Mouse (Mus musculus): Measurements from ENCODE around the gene Trp73.

The Trp73 gene

DNA sequence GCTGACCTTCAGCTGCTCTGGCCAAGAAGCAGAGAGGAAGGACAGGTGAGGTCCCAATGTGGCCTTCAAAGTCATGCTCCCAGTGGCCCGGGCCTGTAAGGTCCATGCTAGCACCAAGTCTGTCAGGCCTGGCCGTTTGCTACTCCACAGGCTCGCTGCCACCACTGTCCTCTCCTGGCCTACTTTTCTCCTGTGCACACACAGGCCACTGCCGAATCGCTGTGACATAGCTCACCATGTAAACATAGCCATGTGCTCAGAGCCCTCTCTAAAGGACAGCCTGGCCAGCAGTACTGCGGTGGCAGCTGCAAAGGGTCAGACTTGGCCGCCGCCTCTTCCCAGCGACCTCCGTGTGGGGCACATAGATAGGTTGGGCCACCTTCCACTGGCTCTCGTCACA, 14.1 kb upstream of the Trp73 start:
- in situ Hi-C loops (cut with MboI; ENCODE audit: unreplicated experiment in 2 of 2) = loop anchor here (5.0 to 25.0 kb wide), 5 partner anchors 913 to 1967 kb away; partner anchors contain the start of genes Faap20 (in 2 of the 2), Acot7 (in 1 of the 2), Nadk (in 1 of the 2) and Pex10 (in 1 of the 2)

DNA sequence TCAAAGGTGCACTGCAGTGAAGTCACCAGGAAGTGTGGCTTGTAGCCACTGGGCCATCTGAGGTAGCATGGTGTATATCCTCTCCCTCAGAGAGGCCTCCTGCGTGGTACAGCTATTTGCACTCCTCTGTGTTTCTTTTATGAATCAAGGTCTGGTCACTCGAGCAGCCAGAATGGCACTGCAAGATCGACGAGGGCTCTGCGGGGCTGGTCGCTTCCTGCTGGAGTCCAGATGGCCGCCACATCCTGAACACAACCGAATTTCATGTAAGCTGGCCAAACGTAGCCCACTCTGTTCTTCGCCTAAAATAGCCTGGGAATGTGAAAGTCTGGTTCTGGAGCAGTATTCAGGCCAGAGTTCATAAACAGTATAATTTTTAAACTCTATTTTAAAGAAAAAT, 6.3 kb upstream of the Trp73 start:
- in situ Hi-C loops (cut with MboI; ENCODE audit: unreplicated experiment in 2 of 2) = loop anchor here (10.0 to 25.0 kb wide), 2 partner anchors 1791 to 1972 kb away; partner anchors contain the start of genes Acot7 (in 1 of the 2) and Ube2j2 (in 1 of the 2)

DNA sequence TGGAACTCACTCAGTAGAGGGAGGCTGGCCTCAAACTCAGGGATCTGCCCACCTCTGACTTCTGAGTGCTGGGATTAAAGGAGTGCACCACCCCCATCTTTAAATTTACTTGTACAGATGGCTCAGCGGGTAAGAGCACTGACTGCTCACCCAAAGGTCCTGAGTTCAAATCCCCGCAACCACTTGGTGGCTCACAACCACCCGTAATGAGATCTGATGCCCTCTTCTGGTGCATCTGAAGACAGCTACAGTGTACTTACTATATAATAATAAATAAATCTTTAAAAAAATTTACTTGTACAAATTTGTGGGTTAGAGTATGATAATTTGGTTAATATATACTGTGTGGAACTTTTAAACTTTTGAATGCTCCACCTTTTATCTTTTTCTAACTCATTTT, 4.7 kb upstream of the Trp73 start:
- in situ Hi-C loops (cut with MboI; ENCODE audit: unreplicated experiment in 2 of 2) = loop anchor here (10.0 to 25.0 kb wide), 2 partner anchors 1793 to 1970 kb away; partner anchors contain the start of genes Acot7 (in 1 of the 2) and Ube2j2 (in 1 of the 2)

DNA sequence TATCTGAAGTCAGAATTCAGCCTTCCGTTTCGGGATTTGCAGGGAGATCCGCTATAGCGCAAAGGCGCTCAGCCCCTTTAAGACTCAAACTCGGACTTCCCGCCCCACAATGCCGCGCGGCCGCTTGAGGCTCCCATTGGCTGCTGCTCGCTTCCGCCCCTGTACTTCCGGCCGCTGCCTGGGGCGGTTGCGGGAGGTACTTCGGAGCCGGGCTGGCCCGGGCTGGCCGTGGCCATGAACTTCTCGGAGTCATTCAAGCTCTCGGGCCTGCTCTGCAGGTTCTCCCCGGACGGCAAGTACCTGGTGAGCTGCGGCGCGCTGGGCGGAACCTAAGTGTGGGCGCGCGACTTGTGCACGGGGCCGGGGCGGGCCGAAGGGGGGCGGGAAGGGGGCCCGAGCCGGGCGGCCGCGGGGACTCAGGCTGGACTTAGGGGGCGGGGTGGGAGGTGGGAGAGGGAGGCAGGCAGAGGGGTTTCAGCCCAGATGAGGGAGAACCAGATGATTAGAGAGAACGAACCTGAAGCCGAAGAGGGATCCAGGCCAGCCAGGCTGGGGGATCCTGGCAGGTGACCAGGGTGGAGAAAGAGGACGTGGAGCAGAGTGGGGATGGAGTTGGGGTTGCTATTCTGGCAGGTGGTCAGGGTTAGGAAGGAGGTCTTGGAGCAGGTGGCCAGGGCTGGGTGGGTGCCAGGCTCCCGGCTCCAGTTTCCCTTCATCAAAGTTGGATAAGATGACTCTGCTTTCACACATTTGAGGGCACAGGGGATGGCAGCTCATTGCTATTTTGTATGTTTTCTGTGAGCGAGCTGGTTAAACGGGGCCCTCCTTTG, 2.4 kb upstream of the Trp73 start, which contains the start of gene Wrap73:
Gene Wrap73 (plus strand): TSS at position 162 of the 830 bp plus-strand sequence.
- in situ Hi-C loops (cut with MboI; ENCODE audit: unreplicated experiment in 2 of 2) = loop anchor here (10.0 to 25.0 kb wide), 2 partner anchors 1795 to 1968 kb away; partner anchors contain the start of genes Acot7 (in 1 of the 2) and Ube2j2 (in 1 of the 2)

DNA sequence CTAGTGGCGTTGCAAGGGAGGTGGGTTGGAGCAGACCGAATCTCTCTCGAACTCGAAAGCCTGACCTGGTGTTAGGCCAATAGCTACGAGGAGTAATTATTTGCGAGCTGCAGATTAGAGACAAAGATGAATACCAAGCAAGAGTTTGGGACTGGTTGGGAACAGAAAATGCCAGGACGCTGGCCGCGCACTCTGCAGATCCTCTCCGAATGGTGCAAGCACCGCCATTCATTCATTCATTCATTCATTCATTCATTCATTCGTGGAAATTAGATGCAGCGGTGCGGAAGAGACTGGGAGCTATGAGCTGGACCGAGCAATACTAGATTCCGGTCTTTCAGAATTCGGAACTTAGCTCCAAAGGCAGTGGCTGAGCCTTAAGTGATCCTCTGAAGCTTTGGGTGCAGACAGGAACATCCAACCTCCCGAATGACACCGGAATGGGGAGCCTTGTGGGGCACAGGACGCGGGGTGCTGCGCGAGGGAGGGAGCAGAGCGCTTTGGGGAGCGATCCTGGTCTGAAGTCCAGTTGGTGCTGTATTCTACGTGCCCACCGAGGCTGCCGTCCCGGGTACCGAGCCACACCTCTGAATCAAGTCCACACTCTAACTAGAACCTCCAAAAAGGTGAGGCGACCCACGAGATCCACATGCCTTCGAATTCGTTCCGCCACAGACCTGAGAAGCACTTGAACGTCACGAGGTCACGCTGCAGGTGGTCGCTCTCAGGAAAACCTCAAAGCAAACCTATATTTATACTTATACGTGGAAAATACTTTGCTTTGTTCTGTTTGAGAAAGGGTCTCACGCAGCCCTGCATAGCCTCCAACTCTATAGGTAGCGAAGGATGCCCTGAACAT, 1.2 kb upstream of the Trp73 start:
- in situ Hi-C loops (cut with MboI; ENCODE audit: unreplicated experiment in 2 of 2) = loop anchor here (10.0 to 25.0 kb wide), 2 partner anchors 1796 to 1966 kb away; partner anchors contain the start of genes Acot7 (in 1 of the 2) and Ube2j2 (in 1 of the 2)

DNA sequence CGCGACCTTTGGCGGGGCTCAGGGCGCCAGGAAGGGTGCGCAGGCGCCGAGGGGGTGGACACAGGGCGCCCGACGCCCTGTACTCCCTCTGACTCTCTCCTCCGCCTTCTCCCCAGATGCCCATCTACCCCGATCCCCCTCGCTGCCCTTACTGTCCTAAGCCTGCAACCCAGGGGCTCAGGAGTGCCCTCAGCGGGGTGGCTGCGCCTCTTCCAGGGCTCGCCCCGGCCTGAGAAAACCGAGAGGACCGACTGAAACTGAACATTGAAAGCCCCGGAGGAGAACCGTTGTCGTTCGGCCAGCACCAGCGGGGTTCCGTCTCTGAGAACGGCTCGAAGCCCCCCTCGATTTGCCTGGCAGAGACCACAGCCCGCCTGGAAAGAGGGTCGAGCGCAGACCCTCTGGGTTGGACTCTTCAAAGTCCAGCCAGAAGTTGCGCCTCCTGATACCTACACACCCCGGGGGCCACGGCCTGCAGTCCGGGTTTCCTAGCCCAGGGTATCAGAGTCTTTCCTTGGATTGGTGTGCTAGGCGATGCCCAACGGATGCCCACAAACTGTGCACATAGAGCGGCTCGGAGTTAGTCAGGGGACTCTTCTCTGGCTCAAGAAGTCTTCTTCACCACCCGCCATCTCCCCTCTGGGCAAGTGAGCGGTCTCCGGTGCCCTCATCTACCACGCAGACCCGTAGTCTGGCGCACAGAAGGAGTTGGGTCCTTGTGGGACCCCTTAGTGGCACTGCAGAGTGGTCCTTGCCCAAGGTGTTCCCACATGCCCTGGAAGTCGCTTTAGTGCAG, 403 bp upstream of the Trp73 start:
- in situ Hi-C loops (cut with MboI; ENCODE audit: unreplicated experiment in 2 of 2) = loop anchor here (10.0 to 25.0 kb wide), 2 partner anchors 1797 to 1966 kb away; partner anchors contain the start of genes Acot7 (in 1 of the 2) and Ube2j2 (in 1 of the 2)

DNA sequence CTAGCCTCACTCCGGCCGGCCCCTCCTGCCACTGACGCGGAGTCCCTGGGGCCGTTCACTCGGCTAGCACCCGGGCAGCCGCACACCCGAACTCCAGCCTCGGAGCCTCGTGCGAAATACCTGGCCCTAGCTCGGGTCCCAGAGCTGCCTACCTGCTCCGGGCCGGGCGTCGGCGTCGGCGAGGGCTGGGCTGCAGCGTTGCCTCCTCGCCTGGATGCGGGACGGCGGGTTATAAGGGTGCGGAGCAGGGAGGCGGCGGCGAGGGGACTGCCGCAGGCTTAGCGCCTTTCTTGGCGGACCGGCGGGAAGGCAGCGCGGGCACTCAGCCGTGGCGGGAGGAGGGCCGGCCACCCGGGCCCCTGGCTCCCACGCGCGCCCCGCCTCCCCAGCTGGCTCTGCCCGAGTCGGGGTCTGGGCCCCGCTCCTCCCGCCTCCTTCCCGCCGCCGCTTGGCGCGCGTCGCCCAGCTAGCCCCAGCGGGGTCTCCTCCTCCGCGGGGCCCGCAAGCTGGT, 282 bp downstream of the Trp73 start:
- in situ Hi-C loops (cut with MboI; ENCODE audit: unreplicated experiment in 2 of 2) = loop anchor here (10.0 to 25.0 kb wide), 2 partner anchors 1798 to 1965 kb away; partner anchors contain the start of genes Acot7 (in 1 of the 2) and Ube2j2 (in 1 of the 2)

DNA sequence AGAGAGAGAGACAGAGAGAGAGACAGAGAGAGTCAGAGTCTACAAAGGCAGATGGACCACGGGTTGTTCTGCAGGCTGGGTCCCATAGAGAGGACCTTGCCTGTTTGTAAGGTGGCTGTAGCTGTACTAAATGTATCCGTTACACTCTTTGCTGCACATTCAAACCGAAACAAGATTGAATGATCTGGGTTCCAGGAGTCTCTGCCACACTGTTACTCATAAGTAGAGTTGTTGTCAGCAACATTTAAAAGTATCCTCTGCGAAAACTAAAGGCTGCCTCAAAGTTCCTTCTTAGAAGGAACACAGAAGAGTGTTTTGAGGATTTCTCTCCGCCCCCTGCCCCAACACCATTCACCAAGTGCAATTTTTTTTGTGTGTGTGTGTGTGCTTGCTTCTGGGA, 2.9 kb downstream of the Trp73 start:
- in situ Hi-C loops (cut with MboI; ENCODE audit: unreplicated experiment in 2 of 2) = loop anchor here in 1 of 2 experiments (25.0 kb wide), 1 partner anchor 1800 kb away; the partner anchor contains the start of gene Ube2j2

DNA sequence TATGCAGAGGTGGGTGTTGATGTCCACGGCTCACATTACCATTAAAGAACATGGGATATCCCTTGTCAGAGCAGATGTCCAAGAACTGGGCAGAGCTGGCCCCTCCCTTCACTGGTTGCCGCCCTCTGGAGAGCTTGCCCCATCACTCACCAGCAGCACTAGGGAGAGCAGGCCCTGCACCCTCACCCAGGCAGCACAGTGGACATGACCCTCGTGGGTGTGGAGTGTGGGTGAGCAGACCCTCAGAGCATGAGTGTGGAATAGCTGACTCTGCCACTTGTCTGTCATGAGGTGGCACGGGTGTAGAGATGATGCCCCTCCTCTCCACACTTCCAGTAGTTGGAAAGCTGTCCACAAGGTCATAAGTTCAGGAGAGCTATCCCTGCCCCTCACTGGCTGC, 5.2 kb downstream of the Trp73 start:
- in situ Hi-C loops (cut with MboI; ENCODE audit: unreplicated experiment in 2 of 2) = loop anchor here in 1 of 2 experiments (25.0 kb wide), 1 partner anchor 1802 kb away; the partner anchor contains the start of gene Ube2j2

DNA sequence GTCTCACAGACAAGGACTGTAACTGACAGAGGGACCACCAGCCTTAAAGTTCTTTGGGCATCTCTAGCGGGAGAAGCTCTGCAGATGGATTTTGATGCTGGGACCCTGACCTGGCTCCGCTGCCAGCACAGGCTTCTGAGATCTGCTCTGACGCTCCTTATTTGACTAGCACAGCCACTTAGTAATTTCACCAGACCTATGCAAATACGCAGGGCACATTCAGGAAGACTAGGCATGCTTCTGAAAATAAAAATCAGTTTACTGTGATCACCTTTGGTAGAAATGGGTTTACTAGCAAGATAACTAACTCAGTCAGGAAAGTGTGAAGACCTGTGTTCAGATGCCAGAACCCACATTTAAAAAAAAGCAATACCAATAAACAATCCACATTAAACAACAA, 8.1 kb downstream of the Trp73 start:
- in situ Hi-C loops (cut with MboI; ENCODE audit: unreplicated experiment in 2 of 2) = loop anchor here in 1 of 2 experiments (25.0 kb wide), 1 partner anchor 1805 kb away; the partner anchor contains the start of gene Ube2j2

DNA sequence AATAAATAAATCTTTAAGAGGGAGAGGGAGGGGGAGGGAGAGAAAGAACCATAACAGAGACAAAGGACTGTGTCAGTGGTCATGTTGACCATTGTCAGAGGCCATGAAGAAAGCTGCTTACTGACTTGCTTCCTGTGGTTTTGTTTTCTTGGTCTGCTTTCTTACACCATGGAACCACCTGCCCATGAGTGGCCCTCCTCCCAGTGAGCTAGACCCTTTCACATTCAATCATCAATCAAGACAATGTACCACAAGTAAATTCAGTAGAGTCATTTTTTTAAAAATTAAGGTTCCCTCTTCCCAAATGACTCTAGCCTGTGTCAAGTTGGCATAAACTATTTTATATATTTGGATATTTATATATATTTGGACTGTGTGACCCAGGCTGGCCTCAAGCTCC, 10.1 kb downstream of the Trp73 start:
- in situ Hi-C loops (cut with MboI; ENCODE audit: unreplicated experiment in 2 of 2) = loop anchor here in 1 of 2 experiments (25.0 kb wide), 1 partner anchor 1807 kb away; the partner anchor contains the start of gene Ube2j2

DNA sequence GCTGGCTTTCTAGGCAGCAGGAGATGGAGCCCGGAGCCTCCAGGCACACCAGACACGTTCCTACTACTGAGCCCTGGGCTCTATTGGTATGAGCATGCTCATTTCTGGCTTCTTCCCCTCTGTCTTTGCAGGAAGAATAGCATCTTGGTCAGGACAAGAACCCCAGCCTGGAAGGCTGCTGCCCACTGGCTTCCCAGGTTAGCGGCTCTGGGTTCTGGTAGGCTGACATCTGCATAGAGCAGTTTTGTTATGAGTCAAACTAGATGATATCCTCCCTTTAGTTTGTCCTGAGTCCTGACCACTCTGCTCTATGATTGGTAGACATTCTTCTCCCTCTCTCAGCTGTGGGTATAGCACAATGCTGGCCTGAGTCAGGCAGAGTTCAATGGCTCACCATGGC, 12.7 kb downstream of the Trp73 start:
- in situ Hi-C loops (cut with MboI; ENCODE audit: unreplicated experiment in 2 of 2) = loop anchor here in 1 of 2 experiments (25.0 kb wide), 1 partner anchor 1810 kb away; the partner anchor contains the start of gene Ube2j2

DNA sequence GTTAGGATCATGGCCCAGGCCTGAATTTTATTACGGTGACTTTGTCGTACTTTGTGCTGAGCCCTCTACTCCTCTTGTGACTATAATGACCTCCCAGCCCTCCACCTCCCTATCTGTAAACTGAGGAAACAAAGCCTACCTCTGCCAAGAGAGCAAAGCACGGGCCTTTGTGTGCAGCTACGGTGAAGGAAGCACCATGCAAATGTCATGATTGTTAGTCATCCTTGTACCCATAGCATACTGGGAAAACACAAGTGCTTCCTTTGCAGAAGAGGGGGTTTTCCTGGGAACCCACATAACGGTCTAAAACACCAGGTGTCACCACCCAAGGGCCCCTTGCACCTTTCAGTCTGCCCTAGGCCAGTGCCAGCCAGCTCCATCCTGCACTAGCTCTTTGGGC, 14.8 kb downstream of the Trp73 start:
- in situ Hi-C loops (cut with MboI; ENCODE audit: unreplicated experiment in 2 of 2) = loop anchor here in 1 of 2 experiments (25.0 kb wide), 1 partner anchor 1812 kb away; the partner anchor contains the start of gene Ube2j2

DNA sequence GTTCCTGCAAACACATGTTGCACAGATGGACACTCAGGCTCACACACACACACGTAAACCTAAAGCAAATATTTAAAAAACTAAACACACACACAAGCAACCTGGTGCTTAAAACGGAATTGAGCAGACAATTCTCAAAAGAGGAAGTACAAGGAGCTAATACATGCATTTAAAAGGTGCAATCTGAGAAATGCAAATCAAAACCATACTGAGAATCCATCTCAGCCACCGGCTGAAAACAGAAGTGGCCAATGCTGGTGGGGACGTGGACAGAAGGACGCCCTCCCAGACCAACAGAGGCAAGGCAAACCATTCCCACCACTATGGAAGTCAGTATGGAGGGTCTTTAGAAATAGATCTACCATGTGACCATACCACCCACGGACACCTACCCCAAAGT, 16.5 kb downstream of the Trp73 start:
- in situ Hi-C loops (cut with MboI; ENCODE audit: unreplicated experiment in 2 of 2) = no loop called here

DNA sequence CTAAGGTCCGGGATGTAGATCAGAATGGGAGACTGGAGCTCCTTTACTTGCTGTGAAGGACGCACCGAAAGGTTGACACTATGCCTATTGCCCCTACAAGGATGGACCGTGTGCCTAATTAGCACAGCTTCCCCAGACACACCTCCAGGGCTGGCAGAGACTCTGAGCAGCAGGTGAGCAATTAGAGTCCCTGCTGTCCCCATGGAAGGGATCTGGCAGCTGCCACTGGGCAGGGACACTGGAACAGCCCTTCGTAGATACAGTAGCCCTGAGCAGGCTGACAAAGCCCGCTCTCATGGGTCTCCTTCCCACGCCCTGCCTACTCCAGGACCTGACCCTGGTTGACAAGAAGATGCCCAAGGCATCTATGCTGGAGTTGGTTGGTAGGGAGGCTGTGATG, 17.6 kb downstream of the Trp73 start:
- in situ Hi-C loops (cut with MboI; ENCODE audit: unreplicated experiment in 2 of 2) = no loop called here

DNA sequence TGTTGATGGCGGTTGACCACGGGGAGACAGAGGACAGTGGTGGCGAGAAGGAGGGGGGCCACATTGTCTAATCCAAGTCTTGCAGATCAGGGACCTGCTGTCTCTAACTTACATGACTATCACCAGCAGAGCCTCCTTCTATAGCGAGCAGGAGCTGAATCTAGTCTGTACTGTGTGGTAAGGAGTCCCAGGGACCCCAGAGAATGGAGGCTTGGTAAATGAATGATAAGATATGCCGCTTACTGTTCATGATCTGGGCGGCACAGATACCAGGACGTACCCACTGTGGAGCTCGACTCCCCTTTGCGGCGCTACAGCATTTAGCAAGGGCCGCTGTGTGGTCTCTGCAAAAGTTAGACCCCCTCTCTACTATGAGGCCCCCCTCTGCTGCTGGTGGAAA, 18.2 kb downstream of the Trp73 start:
- in situ Hi-C loops (cut with MboI; ENCODE audit: unreplicated experiment in 2 of 2) = no loop called here

DNA sequence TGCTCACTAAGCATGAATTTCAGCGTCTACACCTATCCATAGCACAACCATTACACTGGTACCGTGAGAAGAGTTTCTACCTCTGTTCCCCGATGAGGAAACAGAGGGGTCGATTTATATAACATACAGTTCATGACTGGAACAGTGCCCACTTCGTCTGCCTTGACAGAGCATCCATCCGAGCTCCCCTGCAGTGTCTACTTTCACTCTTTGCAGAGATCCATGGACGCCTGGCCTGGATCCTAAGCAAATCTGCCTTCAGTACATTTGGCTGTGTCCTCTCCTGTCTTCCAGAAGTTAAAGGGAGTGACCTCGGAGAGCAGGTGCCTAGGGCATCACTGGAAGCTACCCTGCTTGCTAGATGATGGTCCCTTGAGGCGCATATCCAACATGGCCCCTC, 20.8 kb downstream of the Trp73 start:
- in situ Hi-C loops (cut with MboI; ENCODE audit: unreplicated experiment in 2 of 2) = no loop called here

DNA sequence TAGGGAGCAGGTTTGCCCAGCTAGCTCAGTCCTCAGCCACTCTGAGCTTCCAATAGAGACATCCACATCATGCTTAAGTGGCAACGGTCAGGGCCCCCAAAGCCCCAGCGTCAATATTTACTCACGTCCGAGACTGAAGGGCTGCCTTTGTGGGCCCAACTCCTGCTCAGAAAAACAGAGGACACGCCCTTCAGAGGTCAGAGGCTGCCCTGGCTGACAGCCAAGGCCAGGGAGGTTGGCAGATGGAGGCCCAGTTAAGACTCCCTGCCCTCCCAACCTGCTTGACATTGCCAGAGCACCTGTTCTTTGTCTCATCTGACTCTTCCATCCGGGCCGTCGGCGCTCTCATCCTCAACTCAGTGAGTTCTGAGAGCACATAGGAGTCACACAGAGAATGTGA, 21.2 kb downstream of the Trp73 start:
- in situ Hi-C loops (cut with MboI; ENCODE audit: unreplicated experiment in 2 of 2) = no loop called here

DNA sequence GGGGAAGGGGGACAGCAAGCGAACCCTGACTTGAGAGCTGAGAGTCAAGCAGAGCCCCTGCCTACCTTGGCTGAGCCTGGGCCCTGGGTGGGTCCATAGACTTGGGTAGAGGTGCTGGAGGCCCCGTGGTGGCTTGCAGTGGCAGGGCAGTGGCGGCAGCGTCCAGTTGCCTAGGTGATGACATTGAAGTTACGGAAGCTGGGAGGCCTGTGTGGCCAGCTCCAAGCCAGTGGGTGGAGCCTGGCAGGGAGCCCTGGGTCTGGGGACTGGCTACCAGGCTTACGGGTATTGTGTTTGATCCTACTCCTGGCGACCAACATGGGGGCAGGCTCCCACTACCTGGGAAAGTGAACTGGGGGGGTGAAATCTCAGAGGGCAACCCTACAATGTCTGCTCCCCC, 23.6 kb downstream of the Trp73 start:
- in situ Hi-C loops (cut with MboI; ENCODE audit: unreplicated experiment in 2 of 2) = no loop called here

All from v-Abl transformed pro-B cells (cell line).